Mouse (Mus musculus) macrophage (primary cell): Measurements from ENCODE around the gene Atp5c1. TPM values are rescaled to one million over a fixed set of nuclear protein-coding genes. Genes with fewer than 3 reads are reported as not detected.

Source experiments
- H3K27ac ChIP-seq: fragments of 350-480 bp; formaldehyde crosslinking; 2 replicates; pipeline ENCODE4 v1.9.0; 2021
- H3K36me3 ChIP-seq: fragments of 350-480 bp; formaldehyde crosslinking; 2 replicates; pipeline ENCODE4 v1.9.0; 2021; ENCODE audit errors: inconsistent target
- H3K4me3 ChIP-seq: fragments of 350-480 bp; formaldehyde crosslinking; 2 replicates; pipeline ENCODE4 v1.9.0; 2021; ENCODE audit errors: inconsistent target
- H3K79me2 ChIP-seq: fragments of 350-480 bp; formaldehyde crosslinking; 2 replicates; pipeline ENCODE4 v1.9.0; 2021; ENCODE audit errors: inconsistent target
- WGBS: methylation state at CpG from one replicate; pipeline ENCODE4 v1.1.7; 2026; ENCODE audit warnings: inconsistent platforms; ENCODE audit not compliant: missing documents; 5-methylcytosine and 5-hydroxymethylcytosine counted together
- polyA plus RNA-seq: library from polyadenylated mRNA; stranded (reverse); fragments of 250-400 nt; gene quantifications from 3 replicates; pipeline ENCODE4 v1.2.4, GENCODE M21; 2018; ENCODE audit warnings: inconsistent platforms

Atp5c1 gene
- polyA plus RNA-seq, 1 experiment from 2014 or later, result 249 TPM

- Histone ChIP-seq H3K27ac (no peak overlapping the region), H3K36me3 (no peaks in the 10 kb centered on the region), H3K79me2 (peaks cover 4% of the 10 kb centered on the region; the same call in 1 of the 2 replicates), H3K4me3 (no peak overlapping the region)
- 94% methylated on average over 11 of the region's 11 CpGs for WGBS
Observed at GRCm38 (mm10) chr2:10021296-10021695, 59.0 kb downstream of the Atp5c1 start.

- no peak overlapping the region for H3K4me3 ChIP-seq
- no peak overlapping the region for H3K27ac ChIP-seq
- 91% methylated on average over 10 of the region's 10 CpGs for WGBS
- H3K79me2 ChIP-seq, result peaks cover 11% of the 10 kb centered on the region; the same call in 1 of the 2 replicates
- no peaks in the 10 kb centered on the region for H3K36me3 ChIP-seq
Observed at GRCm38 (mm10) chr2:10014951-10015635, 65.2 kb downstream of the Atp5c1 start.

GRCm38 (mm10) chr2:10010263-10010909 is 69.9 kb downstream of the Atp5c1 start:
- Histone ChIP-seq H3K27ac (no peak overlapping the region), H3K79me2 (peaks cover 29% of the 10 kb centered on the region; the same call in 1 of the 2 replicates), H3K36me3 (no peaks in the 10 kb centered on the region), H3K4me3 (no peak overlapping the region)
- WGBS, result 57% methylated on average over 7 of the region's 7 CpGs

- Histone ChIP-seq H3K27ac (no peak overlapping the region), H3K79me2 (peaks cover 29% of the 10 kb centered on the region; the same call in 1 of the 2 replicates), H3K36me3 (no peaks in the 10 kb centered on the region), H3K4me3 (no peak overlapping the region)
- whole genome bisulfite sequencing, result 85% methylated on average over 13 of the region's 13 CpGs
Observed at GRCm38 (mm10) chr2:10009671-10010254, 70.5 kb downstream of the Atp5c1 start.

- WGBS, result 98% methylated on average over 4 of the region's 4 CpGs
- H3K27ac ChIP-seq, result no peak overlapping the region
- peaks cover 26% of the 10 kb centered on the region; the same call in 1 of the 2 replicates for H3K79me2 ChIP-seq
- no peaks in the 10 kb centered on the region for H3K36me3 ChIP-seq
- no peak overlapping the region for H3K4me3 ChIP-seq
Observed at GRCm38 (mm10) chr2:10008593-10008992, 71.7 kb downstream of the Atp5c1 start.

Other genes with a start within 250 kb of the Atp5c1 start
- gene 4930412O13Rik, start 199.3 kb downstream of the Atp5c1 start, polyA plus RNA-seq, result not detected in 3 replicates
- not detected in 3 replicates for gene 9230102O04Rik, start 191.0 kb downstream of the Atp5c1 start, polyA plus RNA-seq
- gene Gata3, start 190.5 kb downstream of the Atp5c1 start, polyA plus RNA-seq, result 0.06 TPM in 1 of 3 replicates, not detected in the others
- 5.1 to 15.9 TPM (median 8.5 TPM) in 3 replicates for gene Taf3, start 31.9 kb downstream of the Atp5c1 start, polyA plus RNA-seq
- 10.6 to 21.0 TPM (median 16.0 TPM) in 3 replicates for gene Kin, start 83 bp upstream of the Atp5c1 start, polyA plus RNA-seq
- gene Itih2, start 50.9 kb upstream of the Atp5c1 start, polyA plus RNA-seq, result not detected in 3 replicates
- 0.01 TPM in 1 of 3 replicates, not detected in the others for gene Itih5, start 73.1 kb upstream of the Atp5c1 start, polyA plus RNA-seq